In genomic region chr12:107182091-107182655, GRCm38 (mm10) we compare ENCODE assay signal across 20 mouse cellular contexts.
DNase-seq lines count a peak whose midpoint lies in the region; ATAC-seq and TF ChIP-seq lines count a peak whose summit lies in the region.
"Had no signal": no experiment of that assay in that cellular context is flagged by ENCODE, and none has a peak within 500 bp of the region (broad histone marks: within the 10 kb centered on the region; RNA-seq: fewer than 3 reads in every experiment).

No protein-coding gene starts in this region.

- no peak for TF ChIP-seq POLR2A in spleen, adult 2 months (IDR thresholded peaks at IDR 0.05; ENCODE audit: low read depth, low read length)

- no peak overlapping the region for H3K4me3 ChIP-seq in forebrain, embryonic 10.5 days
- no peak overlapping the region for H3K4me3 ChIP-seq in forebrain, embryonic 14.5 days (ENCODE audit: low read depth, low read length)
- H3K4me3 ChIP-seq in spleen, adult 2 months (ENCODE audit: extremely low read depth, insufficient read depth, insufficient read length) = no peak overlapping the region
- H3K4me3 ChIP-seq: embryonic facial prominence, embryonic 12.5 days; forebrain, embryonic 12.5 days; heart, embryonic 13.5 days; hindbrain, embryonic 12.5 days had no signal

- no peak overlapping the region for H3K9ac ChIP-seq in forebrain, embryonic 14.5 days (ENCODE audit: low read length)
- H3K9ac ChIP-seq: embryonic facial prominence, embryonic 12.5 days; forebrain, embryonic 12.5 days; forebrain, postnatal 0 days; heart, embryonic 13.5 days; hindbrain, embryonic 12.5 days had no signal

- no peak for DNase-seq in forebrain, embryonic 10.5 days (ENCODE audit: extremely low spot score, low spot score)
- no peak for DNase-seq in forebrain, embryonic 14.5 days (ENCODE audit: low spot score)
- no peak for DNase-seq in spleen, adult 2 months (ENCODE audit: low read depth in 1 of 2, low spot score in 2 of 2)
- no peak for DNase-seq in spleen, postnatal 10 days (ENCODE audit: low spot score in 2 of 2)
- DNase-seq in naive thymus-derived CD4-positive, alpha-beta T cell, adult 2 months (ENCODE audit: low read depth) = peak; percentile 60
- DNase-seq in urinary bladder, adult 18-20 months (ENCODE audit: low spot score in 2 of 2) = no peak
- DNase-seq: adrenal gland, postnatal 10 days; B cell, adult 2 months; cerebellum, adult 11-12 months; cerebellum, adult 9-10 months; cerebellum, postnatal 25 days; forebrain, postnatal 0 days; gastrocnemius, postnatal 14 days; heart, postnatal 36 days had no signal

- no peaks in the 10 kb centered on the region for H3K36me3 ChIP-seq in forebrain, embryonic 10.5 days (replicated peaks)
- H3K36me3 ChIP-seq in forebrain, embryonic 14.5 days (ENCODE audit: control insufficient read depth, insufficient read depth, low read length) = no peaks in the 10 kb centered on the region
- H3K36me3 ChIP-seq in spleen, adult 2 months (ENCODE audit: control insufficient read depth, insufficient read depth, low read length) = no peaks in the 10 kb centered on the region
- H3K36me3 ChIP-seq: embryonic facial prominence, embryonic 12.5 days; forebrain, embryonic 12.5 days; heart, embryonic 13.5 days; hindbrain, embryonic 12.5 days had no signal

- H3K9me3 ChIP-seq in forebrain, embryonic 10.5 days = no peaks in the 10 kb centered on the region
- H3K9me3 ChIP-seq in forebrain, embryonic 14.5 days (replicated peaks; ENCODE audit: control insufficient read depth, low read length) = no peaks in the 10 kb centered on the region
- H3K9me3 ChIP-seq: embryonic facial prominence, embryonic 12.5 days; forebrain, embryonic 12.5 days; heart, embryonic 13.5 days; hindbrain, embryonic 12.5 days had no signal

- peaks cover 27% of the 10 kb centered on the region for H3K4me1 ChIP-seq in forebrain, embryonic 10.5 days
- H3K4me1 ChIP-seq in forebrain, embryonic 14.5 days (ENCODE audit: control insufficient read depth, insufficient read depth, low read length) = 0 out of 2 replicates have a peak, but pooled peaks cover 4% of the 10 kb centered on the region
- no peaks in the 10 kb centered on the region for H3K4me1 ChIP-seq in spleen, adult 2 months (ENCODE audit: control insufficient read depth, insufficient read depth, insufficient read length)
- H3K4me1 ChIP-seq: embryonic facial prominence, embryonic 12.5 days; heart, embryonic 13.5 days had no signal

- WGBS in forebrain, embryonic 10.5 days = 92% methylated on average over 18 of the region's 18 CpGs
- WGBS in forebrain, embryonic 14.5 days = 89% methylated on average over 18 of the region's 18 CpGs
- 74% methylated on average over 18 of the region's 18 CpGs for WGBS in spleen, adult 2 months

- no peak for TF ChIP-seq CTCF in spleen, adult 2 months (IDR thresholded peaks at IDR 0.05; ENCODE audit: extremely low read depth, insufficient read depth, insufficient read length, insufficient replicate concordance)

- H3K27ac ChIP-seq in forebrain, embryonic 10.5 days = 0 out of 2 replicates have a peak overlapping the region, but pooled peaks have one; percentile 25
- H3K27ac ChIP-seq in forebrain, embryonic 14.5 days (ENCODE audit: low read depth, low read length) = no peak overlapping the region
- H3K27ac ChIP-seq in spleen, adult 2 months (ENCODE audit: insufficient read depth, low read length) = peak overlapping the region; percentile 78
- H3K27ac ChIP-seq: embryonic facial prominence, embryonic 12.5 days; forebrain, embryonic 12.5 days; heart, embryonic 13.5 days; hindbrain, embryonic 12.5 days; hindbrain, postnatal 0 days had no signal

- ATAC-seq in forebrain, embryonic 14.5 days = no peak
- ATAC-seq in CD4-positive, CD25-positive, alpha-beta regulatory T cell, adult 4 months = peak; percentile 15
- ATAC-seq: forebrain, postnatal 0 days; hindbrain, postnatal 0 days had no signal

- no peak overlapping the region for H3K4me2 ChIP-seq in forebrain, embryonic 14.5 days (ENCODE audit: low read length)
- H3K4me2 ChIP-seq: embryonic facial prominence, embryonic 12.5 days; forebrain, embryonic 12.5 days; heart, embryonic 13.5 days; hindbrain, embryonic 12.5 days had no signal

- no peaks in the 10 kb centered on the region for H3K27me3 ChIP-seq in forebrain, embryonic 10.5 days (ENCODE audit: poor library complexity, severe bottlenecking)
- H3K27me3 ChIP-seq in forebrain, embryonic 14.5 days (replicated peaks; ENCODE audit: control insufficient read depth, insufficient read depth, low read length) = no peaks in the 10 kb centered on the region
- no peaks in the 10 kb centered on the region for H3K27me3 ChIP-seq in spleen, adult 2 months (ENCODE audit: control insufficient read depth, insufficient read depth, low read length)
- H3K27me3 ChIP-seq: embryonic facial prominence, embryonic 12.5 days; forebrain, embryonic 12.5 days; hindbrain, embryonic 12.5 days had no signal
